Mouse (Mus musculus) embryonic facial prominence, embryonic 14.5 days (tissue): ENCODE measurements around the gene Tmem9b. TPM values are rescaled to one million over a fixed set of nuclear protein-coding genes. Genes with fewer than 3 reads are reported as not detected.

Experiments used
- ATAC-seq: fragments of 200-750 bp; cut with Nextera tagmentation; 2 replicates; pipeline ENCODE4 v1.8.0; 2017; ENCODE audit warnings: low read depth, moderate number of reproducible peaks, moderate TSS enrichment
- DNase-seq: peaks from one replicate; pipeline ENCODE4 v3.0.0-alpha.2; 2015; ENCODE audit warnings: low spot score
- H3K27ac ChIP-seq: fragments of 300-500 bp; sonication (generic); replicated peaks from 2 replicates; pipeline ENCODE4 v1.5.1; 2014; ENCODE audit warnings: low read depth, mild to moderate bottlenecking, low read length, moderate library complexity
- H3K27me3 ChIP-seq: fragments of 300-500 bp; sonication (generic); replicated peaks from 2 replicates; pipeline ENCODE4 v1.6.1; 2014; ENCODE audit warnings: low read length; ENCODE audit not compliant: control insufficient read depth, insufficient read depth
- H3K36me3 ChIP-seq: fragments of 300-500 bp; sonication (generic); 2 replicates; pipeline ENCODE4 v1.6.1; 2014; ENCODE audit warnings: low read length, mixed read lengths; ENCODE audit not compliant: control insufficient read depth, insufficient read depth
- H3K4me1 ChIP-seq: fragments of 300-500 bp; sonication (generic); 2 replicates; pipeline ENCODE4 v1.6.1; 2014; ENCODE audit warnings: antibody characterized with exemption, low read length; ENCODE audit not compliant: control insufficient read depth, insufficient read depth
- H3K4me2 ChIP-seq: fragments of 300-500 bp; sonication (generic); 2 replicates; pipeline ENCODE4 v1.6.1; 2014; ENCODE audit warnings: low read depth, mild to moderate bottlenecking, low read length, moderate library complexity, mixed read lengths
- H3K4me3 ChIP-seq: fragments of 300-500 bp; sonication (generic); 2 replicates; pipeline ENCODE4 v1.5.1; 2014; ENCODE audit warnings: low read depth, mild to moderate bottlenecking, low read length
- H3K9ac ChIP-seq: fragments of 300-500 bp; sonication (generic); 2 replicates; pipeline ENCODE4 v1.6.1; 2014; ENCODE audit warnings: low read depth, mild to moderate bottlenecking, low read length, moderate library complexity, mixed read lengths
- H3K9me3 ChIP-seq: fragments of 300-500 bp; sonication (generic); 2 replicates; pipeline ENCODE4 v1.6.1; 2016; ENCODE audit warnings: low read length; ENCODE audit not compliant: control insufficient read depth
- WGBS: fragments of 180-500 bp; shearing (Covaris S2); extraction: QIAGEN DNeasy Blood & Tissue Kit; methylation state at CpG from one replicate; pipeline ENCODE4 v1.1.7; 2014; 5-methylcytosine and 5-hydroxymethylcytosine counted together
- polyA plus RNA-seq: library from polyadenylated mRNA; unstranded; fragments of >200 nt; fragmentation: Nextera tagmentation; extraction: Ambion mirVana; gene quantifications from 2 replicates; pipeline ENCODE4 v1.2.1, GENCODE M21; 2014

Tmem9b gene
- polyA plus RNA-seq, 1 experiment from 2014 or later, result 73.6 TPM

GRCm38 (mm10) chr7:109783281-109783680 is 30.6 kb upstream of the Tmem9b start:
- ATAC-seq, result no peak
- WGBS, result 31% methylated on average over 7 of the region's 7 CpGs
- peaks cover 48% of the 10 kb centered on the region for H3K27me3 ChIP-seq

DNA sequence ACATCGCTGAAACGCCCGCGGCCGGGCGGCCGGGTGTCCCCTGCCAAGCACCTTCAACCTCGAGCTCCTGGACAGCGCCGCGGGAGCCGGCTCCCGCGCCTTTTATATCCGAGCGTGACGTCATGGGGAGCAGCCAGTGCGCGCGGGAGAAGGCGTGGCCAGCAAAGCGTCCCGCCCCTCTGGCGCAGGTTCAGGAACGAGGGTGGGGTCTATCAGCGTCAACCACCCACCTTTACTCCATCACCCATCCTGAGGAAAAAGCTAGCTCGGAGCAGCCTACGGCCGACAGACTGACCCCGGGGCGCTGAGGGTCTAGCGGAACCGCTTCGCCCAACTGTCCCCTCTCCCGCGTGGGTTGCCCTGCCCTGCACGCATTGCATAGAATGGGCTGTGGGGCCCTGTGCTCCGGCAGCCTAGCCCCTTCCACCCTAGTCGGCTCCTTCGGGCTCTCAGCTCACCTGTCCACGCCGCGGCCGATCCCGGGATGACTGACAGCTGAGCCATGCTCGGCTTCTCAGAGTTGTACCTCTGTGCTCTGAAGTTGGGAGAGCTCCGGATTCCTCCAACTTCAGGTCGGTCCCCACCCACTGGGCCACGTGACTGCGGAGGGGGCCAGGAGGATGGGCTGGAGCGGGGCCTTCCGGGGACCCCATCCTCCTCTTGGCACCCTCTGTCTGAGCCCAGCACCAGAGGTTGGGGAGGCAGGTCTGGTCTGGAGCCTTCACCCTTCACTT is 29.0 kb upstream of the Tmem9b start, which contains the start of gene Nrip3:
TSS of gene Nrip3 (minus strand) at position 556 of the 734 bp plus-strand sequence.
- H3K27ac ChIP-seq, result no peak within 1 kb of the TSS
- no peaks in the 10 kb centered on the region for H3K9me3 ChIP-seq
- peak within 1 kb of the TSS; percentile 90 for H3K4me2 ChIP-seq
- ATAC-seq (peak; percentile 75), DNase-seq (peak; percentile 83)
- no peaks in the 10 kb centered on the region for H3K36me3 ChIP-seq
- 0 out of 2 replicates have a peak, but pooled peaks cover 6% of the 10 kb centered on the region for H3K4me1 ChIP-seq
- peaks cover 53% of the 10 kb centered on the region for H3K27me3 ChIP-seq
- peak within 1 kb of the TSS; percentile 49 for H3K4me3 ChIP-seq
- 3% methylated on average over 22 of the region's 52 CpGs for WGBS
- peak within 1 kb of the TSS; percentile 35; the same call in 1 of the 2 replicates for H3K9ac ChIP-seq

More at GRCm38 (mm10) chr7:109783281-109783680, 30.6 kb upstream of the Tmem9b start:
- no peaks in the 10 kb centered on the region for H3K9me3 ChIP-seq
- H3K36me3 ChIP-seq, result no peaks in the 10 kb centered on the region
- no peak overlapping the region for H3K27ac ChIP-seq
- H3K4me3 ChIP-seq, result no peak overlapping the region
- H3K4me2 ChIP-seq, result no peak overlapping the region
- H3K4me1 ChIP-seq, result 0 out of 2 replicates have a peak, but pooled peaks cover 6% of the 10 kb centered on the region
- H3K9ac ChIP-seq, result no peak overlapping the region
- peak; percentile 22 for DNase-seq

DNA sequence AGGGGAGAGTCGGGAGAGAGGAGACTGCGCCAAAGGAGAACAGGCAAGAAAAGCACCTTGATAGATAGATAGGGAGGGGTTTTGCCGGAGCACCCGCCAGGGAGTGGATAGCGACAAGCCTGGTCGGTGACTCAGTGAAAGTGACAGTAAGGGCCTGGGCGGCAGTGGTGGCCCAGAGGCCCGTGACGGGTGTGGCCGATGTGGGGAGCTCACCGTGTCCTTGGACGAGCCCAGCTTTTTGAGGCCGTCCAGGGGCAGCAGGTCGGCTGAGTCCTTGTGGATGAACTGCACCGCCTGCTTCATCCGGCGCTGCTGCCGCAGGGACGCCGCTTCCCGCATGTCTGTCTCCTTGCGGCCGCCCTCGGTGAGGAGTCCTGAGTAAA is 28.4 kb upstream of the Tmem9b start:
- no peak for DNase-seq
- no peaks in the 10 kb centered on the region for H3K36me3 ChIP-seq
- peak overlapping the region; percentile 35; the same call in 1 of the 2 replicates for H3K9ac ChIP-seq
- peak; percentile 42 for ATAC-seq
- no peaks in the 10 kb centered on the region for H3K9me3 ChIP-seq
- 0 out of 2 replicates have a peak, but pooled peaks cover 6% of the 10 kb centered on the region for H3K4me1 ChIP-seq
- peaks cover 53% of the 10 kb centered on the region for H3K27me3 ChIP-seq
- peak overlapping the region; percentile 90 for H3K4me2 ChIP-seq
- peak overlapping the region; percentile 49 for H3K4me3 ChIP-seq
- under 1% methylated on average over 23 of the region's 24 CpGs for WGBS
- no peak overlapping the region for H3K27ac ChIP-seq

- Histone ChIP-seq H3K27me3 (no peaks in the 10 kb centered on the region), H3K9me3 (no peaks in the 10 kb centered on the region), H3K36me3 (no peaks in the 10 kb centered on the region), H3K4me3 (no peak overlapping the region), H3K4me2 (no peak overlapping the region), H3K27ac (no peak overlapping the region), H3K9ac (no peak overlapping the region), H3K4me1 (no peaks in the 10 kb centered on the region)
- no peak for DNase-seq
- no peak for ATAC-seq
Measured at GRCm38 (mm10) chr7:109772251-109772650, 19.6 kb upstream of the Tmem9b start.

- DNase-seq, result no peak
- H3K36me3 ChIP-seq, result no peaks in the 10 kb centered on the region
- H3K27ac ChIP-seq, result no peak overlapping the region
- no peak overlapping the region for H3K4me3 ChIP-seq
- 53% methylated on average over 2 of the region's 2 CpGs for WGBS
- no peaks in the 10 kb centered on the region for H3K4me1 ChIP-seq
- H3K27me3 ChIP-seq, result no peaks in the 10 kb centered on the region
- no peak for ATAC-seq
- H3K4me2 ChIP-seq, result no peak overlapping the region
- no peaks in the 10 kb centered on the region for H3K9me3 ChIP-seq
- no peak overlapping the region for H3K9ac ChIP-seq
Measured at GRCm38 (mm10) chr7:109768699-109769383, 16.2 kb upstream of the Tmem9b start.

- Histone ChIP-seq H3K4me3 (no peak overlapping the region), H3K27ac (no peak overlapping the region), H3K36me3 (no peaks in the 10 kb centered on the region), H3K9me3 (no peaks in the 10 kb centered on the region), H3K9ac (no peak overlapping the region), H3K4me2 (no peak overlapping the region), H3K4me1 (no peaks in the 10 kb centered on the region), H3K27me3 (no peaks in the 10 kb centered on the region)
- WGBS, result 79% methylated on average over 7 of the region's 7 CpGs
- ATAC-seq (no peak), DNase-seq (no peak)
Measured at GRCm38 (mm10) chr7:109767575-109768350, 15.1 kb upstream of the Tmem9b start.

GRCm38 (mm10) chr7:109764009-109764408 is 11.3 kb upstream of the Tmem9b start:
- DNase-seq, result no peak
- no peak overlapping the region for H3K4me3 ChIP-seq
- no peaks in the 10 kb centered on the region for H3K9me3 ChIP-seq
- no peaks in the 10 kb centered on the region for H3K27me3 ChIP-seq
- ATAC-seq, result no peak
- no peak overlapping the region for H3K9ac ChIP-seq
- no peaks in the 10 kb centered on the region for H3K36me3 ChIP-seq
- H3K4me1 ChIP-seq, result no peaks in the 10 kb centered on the region
- H3K27ac ChIP-seq, result no peak overlapping the region
- no peak overlapping the region for H3K4me2 ChIP-seq
- WGBS, result 74% methylated on average over 2 of the region's 2 CpGs

GRCm38 (mm10) chr7:109756291-109756690 is 3.6 kb upstream of the Tmem9b start:
- 85% methylated on average over 3 of the region's 3 CpGs for WGBS
- no peak overlapping the region for H3K27ac ChIP-seq
- DNase-seq (no peak), ATAC-seq (no peak)
- H3K9me3 ChIP-seq, result no peaks in the 10 kb centered on the region
- H3K4me2 ChIP-seq, result no peak overlapping the region
- H3K4me3 ChIP-seq, result no peak overlapping the region
- H3K4me1 ChIP-seq, result peaks cover 14% of the 10 kb centered on the region
- no peaks in the 10 kb centered on the region for H3K27me3 ChIP-seq
- no peak overlapping the region for H3K9ac ChIP-seq
- no peaks in the 10 kb centered on the region for H3K36me3 ChIP-seq
